Mouse (Mus musculus): ENCODE results near the gene Slc22a23. TPM values are rescaled to one million over a fixed set of nuclear protein-coding genes. Genes with fewer than 3 reads are reported as not detected.

Slc22a23 gene
- polyA plus RNA-seq, 1 experiment from 2014 or later, result 11.6 TPM

DNA sequence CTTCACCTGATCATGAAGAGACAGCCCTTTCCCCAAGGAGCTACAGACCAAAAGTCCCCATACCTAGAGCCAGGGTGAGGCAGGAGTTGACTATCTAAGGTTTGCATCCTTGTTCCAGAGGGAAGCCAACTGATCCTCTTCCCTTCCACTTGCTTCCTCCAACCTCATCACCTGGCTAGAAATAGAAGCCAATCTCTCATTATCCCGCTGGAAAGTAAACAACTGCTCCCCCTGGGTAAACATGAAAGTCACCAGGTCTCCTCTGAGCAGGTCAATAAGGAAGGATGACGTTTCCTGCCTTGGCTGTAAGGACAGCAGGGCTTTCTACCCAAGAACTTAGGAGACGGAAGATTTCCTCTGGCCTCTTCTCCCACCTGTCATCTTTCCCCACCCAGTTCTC is 98.2 kb downstream of the Slc22a23 start:
- WGBS, result 62% methylated on average over 3 of the region's 3 CpGs
- DNase-seq (ENCODE audit: low spot score), result no peak
- Histone ChIP-seq H3K27ac (ENCODE audit: low read depth, low read length) (no peak overlapping the region), H3K36me3 (ENCODE audit: control insufficient read depth, insufficient read depth, low read length) (no peaks in the 10 kb centered on the region), H3K4me2 (no peak overlapping the region), H3K4me3 (ENCODE audit: low read depth, low read length) (no peak overlapping the region), H3K4me1 (replicated peaks; ENCODE audit: control insufficient read depth, insufficient read depth, low read length) (peaks cover 13% of the 10 kb centered on the region), H3K9ac (ENCODE audit: low read depth, low read length) (no peak overlapping the region), H3K27me3 (replicated peaks; ENCODE audit: control insufficient read depth, insufficient read depth, low read length) (no peaks in the 10 kb centered on the region), H3K9me3 (ENCODE audit: control insufficient read depth, low read length) (no peaks in the 10 kb centered on the region)
- ATAC-seq (replicated peaks; ENCODE audit: low FRiP score), result no peak

DNA sequence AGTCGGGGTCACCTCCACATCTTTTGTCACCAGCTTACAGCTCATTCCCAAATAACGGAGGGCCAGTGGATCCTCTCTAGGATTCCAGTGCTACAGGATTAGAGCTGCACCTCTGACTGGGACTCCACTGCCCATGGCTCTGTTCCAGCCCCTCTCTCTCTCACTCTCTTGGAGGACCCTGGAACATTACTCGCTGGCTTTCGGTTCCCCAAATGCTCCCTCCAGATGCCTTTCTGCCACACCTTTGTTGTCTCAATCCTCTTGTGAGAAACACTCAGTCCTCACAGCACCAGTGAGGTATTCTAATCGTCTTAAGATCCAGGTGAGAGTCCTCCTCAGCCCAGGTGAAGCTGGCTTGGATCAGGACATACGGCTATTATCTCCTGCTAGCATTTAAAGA is 99.8 kb downstream of the Slc22a23 start:
- no peaks in the 10 kb centered on the region for H3K36me3 ChIP-seq (ENCODE audit: control insufficient read depth, insufficient read depth, low read length)

DNA sequence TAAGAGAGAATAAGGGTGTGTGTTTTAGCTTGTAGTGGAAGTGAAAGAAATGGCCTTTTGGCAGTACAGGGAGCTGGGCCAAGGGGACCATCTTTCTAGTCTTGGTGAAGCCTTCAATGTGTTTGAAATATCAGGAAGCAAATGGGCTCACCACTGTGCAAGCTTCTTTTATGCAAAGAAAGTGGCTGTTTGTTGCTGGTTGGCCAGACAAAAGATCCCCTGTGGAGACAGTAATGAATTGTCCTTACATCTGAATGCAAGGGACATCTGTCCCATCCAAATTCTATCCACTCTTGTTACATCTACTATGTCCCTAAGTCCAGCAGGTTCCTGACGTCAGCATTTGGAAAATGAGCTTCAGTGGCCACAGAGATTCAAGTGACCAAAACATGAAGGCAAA is 100.8 kb downstream of the Slc22a23 start:
- Histone ChIP-seq H3K9me3 (ENCODE audit: control insufficient read depth, low read length) (no peaks in the 10 kb centered on the region), H3K4me1 (replicated peaks; ENCODE audit: control insufficient read depth, insufficient read depth, low read length) (peaks cover 15% of the 10 kb centered on the region), H3K27me3 (replicated peaks; ENCODE audit: control insufficient read depth, insufficient read depth, low read length) (no peaks in the 10 kb centered on the region), H3K36me3 (ENCODE audit: control insufficient read depth, insufficient read depth, low read length) (no peaks in the 10 kb centered on the region), H3K4me2 (no peak overlapping the region), H3K9ac (ENCODE audit: low read depth, low read length) (no peak overlapping the region), H3K4me3 (ENCODE audit: low read depth, low read length) (no peak overlapping the region), H3K27ac (ENCODE audit: low read depth, low read length) (no peak overlapping the region)
- WGBS, result 84% methylated on average over 1 of the region's 1 CpGs
- ATAC-seq (replicated peaks; ENCODE audit: low FRiP score), result no peak
- no peak for DNase-seq (ENCODE audit: low spot score)

More for the DNA sequence above, 99.8 kb downstream of the Slc22a23 start:
- Histone ChIP-seq H3K9ac (ENCODE audit: low read depth, low read length) (no peak overlapping the region), H3K4me2 (no peak overlapping the region), H3K4me1 (replicated peaks; ENCODE audit: control insufficient read depth, insufficient read depth, low read length) (peaks cover 15% of the 10 kb centered on the region), H3K27me3 (replicated peaks; ENCODE audit: control insufficient read depth, insufficient read depth, low read length) (no peaks in the 10 kb centered on the region), H3K27ac (ENCODE audit: low read depth, low read length) (no peak overlapping the region), H3K9me3 (ENCODE audit: control insufficient read depth, low read length) (no peaks in the 10 kb centered on the region), H3K4me3 (ENCODE audit: low read depth, low read length) (no peak overlapping the region)
- DNase-seq (ENCODE audit: low spot score), result no peak
- WGBS, result 87% methylated on average over 6 of the region's 6 CpGs
- no peak for ATAC-seq (replicated peaks; ENCODE audit: low FRiP score)

DNA sequence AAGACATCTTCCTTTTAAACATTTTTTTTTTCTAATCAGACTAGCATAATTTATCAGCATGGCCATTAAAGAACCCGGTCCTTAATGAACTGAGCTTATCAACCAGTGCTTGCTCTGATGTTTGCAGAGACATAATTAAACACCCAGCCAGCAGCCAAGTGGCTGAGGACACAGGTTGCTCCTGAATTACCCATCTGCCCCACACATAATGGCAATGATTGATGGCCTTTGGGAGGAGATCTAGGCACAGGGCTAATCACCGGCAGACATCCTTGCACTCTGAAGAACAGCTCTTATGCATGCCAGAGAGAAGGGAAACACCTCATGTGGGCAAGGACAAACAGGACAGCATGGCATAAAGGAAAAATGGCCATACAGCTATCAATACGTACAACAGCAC is 102.8 kb downstream of the Slc22a23 start:
- H3K27me3 ChIP-seq (replicated peaks; ENCODE audit: control insufficient read depth, insufficient read depth, low read length), result no peaks in the 10 kb centered on the region
- peaks cover 21% of the 10 kb centered on the region for H3K4me1 ChIP-seq (replicated peaks; ENCODE audit: control insufficient read depth, insufficient read depth, low read length)
- ATAC-seq (replicated peaks; ENCODE audit: low FRiP score) (no peak), DNase-seq (ENCODE audit: low spot score) (no peak)
- no peaks in the 10 kb centered on the region for H3K9me3 ChIP-seq (ENCODE audit: control insufficient read depth, low read length)
- H3K9ac ChIP-seq (ENCODE audit: low read depth, low read length), result no peak overlapping the region
- WGBS, result 54% methylated on average over 3 of the region's 3 CpGs
- H3K4me3 ChIP-seq (ENCODE audit: low read depth, low read length), result no peak overlapping the region
- H3K27ac ChIP-seq (ENCODE audit: low read depth, low read length), result no peak overlapping the region
- no peak overlapping the region for H3K4me2 ChIP-seq
- no peaks in the 10 kb centered on the region for H3K36me3 ChIP-seq (ENCODE audit: control insufficient read depth, insufficient read depth, low read length)

DNA sequence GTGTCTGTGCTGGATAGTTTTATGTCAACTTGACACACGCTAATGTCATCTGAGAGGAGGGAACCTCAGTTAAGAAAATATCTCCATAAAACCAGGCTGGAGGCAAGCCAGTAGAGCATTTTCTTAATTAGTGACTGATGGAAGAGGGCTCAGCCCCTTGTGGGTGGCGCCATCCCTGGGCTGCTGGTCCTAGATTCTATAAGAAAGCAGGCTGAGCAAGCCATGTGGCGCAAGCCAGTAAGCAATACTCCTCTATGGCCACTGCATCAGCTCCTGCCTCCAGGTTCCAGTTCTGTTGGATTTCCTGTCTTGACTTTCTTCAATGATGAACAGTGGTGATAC is 104.9 kb downstream of the Slc22a23 start:
- no peak overlapping the region for H3K4me3 ChIP-seq (ENCODE audit: low read depth, low read length)
- no peak overlapping the region for H3K9ac ChIP-seq (ENCODE audit: low read depth, low read length)
- no peak overlapping the region for H3K27ac ChIP-seq (ENCODE audit: low read depth, low read length)
- no peaks in the 10 kb centered on the region for H3K36me3 ChIP-seq (ENCODE audit: control insufficient read depth, insufficient read depth, low read length)
- H3K4me2 ChIP-seq, result no peak overlapping the region
- no peak; the same call in 1 of the 2 replicates for ATAC-seq (replicated peaks; ENCODE audit: low FRiP score)
- 77% methylated on average over 3 of the region's 3 CpGs for WGBS
- DNase-seq (ENCODE audit: low spot score), result no peak
- peaks cover 18% of the 10 kb centered on the region for H3K4me1 ChIP-seq (replicated peaks; ENCODE audit: control insufficient read depth, insufficient read depth, low read length)
- H3K9me3 ChIP-seq (ENCODE audit: control insufficient read depth, low read length), result no peaks in the 10 kb centered on the region
- no peaks in the 10 kb centered on the region for H3K27me3 ChIP-seq (replicated peaks; ENCODE audit: control insufficient read depth, insufficient read depth, low read length)

DNA sequence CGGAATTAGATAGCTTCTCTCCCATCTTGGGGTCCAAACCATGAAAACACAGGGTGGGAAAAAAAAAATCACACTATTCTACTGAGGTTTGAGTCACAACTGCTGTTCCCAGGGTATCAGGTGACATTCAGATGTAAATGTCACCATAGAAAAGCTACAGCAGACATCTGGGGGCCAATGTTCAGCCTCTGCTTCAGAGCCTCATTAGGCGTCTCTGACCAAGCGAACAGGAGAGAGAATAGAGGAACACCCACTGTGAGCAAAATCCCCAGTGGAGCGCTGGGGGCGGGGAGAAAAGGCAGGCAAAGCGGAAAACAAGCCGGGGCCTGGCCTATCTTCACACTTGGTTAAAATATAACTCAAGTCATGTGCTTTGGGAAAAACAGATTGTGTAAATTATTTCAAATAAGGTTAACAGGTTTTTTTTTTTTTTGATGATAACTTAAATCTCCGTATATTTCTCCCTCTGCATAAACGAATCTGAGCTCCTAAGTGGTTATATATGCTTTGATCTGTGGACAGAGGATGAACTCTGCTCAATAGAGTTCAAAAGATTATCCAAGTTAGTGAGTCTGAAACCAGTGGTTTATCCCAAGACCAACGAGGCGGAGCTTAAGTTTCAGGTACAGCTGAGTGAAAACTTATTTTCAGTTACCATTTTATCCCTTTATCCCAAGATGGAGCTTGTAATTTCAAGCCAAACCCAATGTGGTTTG is 105.5 kb downstream of the Slc22a23 start:
- DNase-seq (ENCODE audit: low spot score), result no peak

DNA sequence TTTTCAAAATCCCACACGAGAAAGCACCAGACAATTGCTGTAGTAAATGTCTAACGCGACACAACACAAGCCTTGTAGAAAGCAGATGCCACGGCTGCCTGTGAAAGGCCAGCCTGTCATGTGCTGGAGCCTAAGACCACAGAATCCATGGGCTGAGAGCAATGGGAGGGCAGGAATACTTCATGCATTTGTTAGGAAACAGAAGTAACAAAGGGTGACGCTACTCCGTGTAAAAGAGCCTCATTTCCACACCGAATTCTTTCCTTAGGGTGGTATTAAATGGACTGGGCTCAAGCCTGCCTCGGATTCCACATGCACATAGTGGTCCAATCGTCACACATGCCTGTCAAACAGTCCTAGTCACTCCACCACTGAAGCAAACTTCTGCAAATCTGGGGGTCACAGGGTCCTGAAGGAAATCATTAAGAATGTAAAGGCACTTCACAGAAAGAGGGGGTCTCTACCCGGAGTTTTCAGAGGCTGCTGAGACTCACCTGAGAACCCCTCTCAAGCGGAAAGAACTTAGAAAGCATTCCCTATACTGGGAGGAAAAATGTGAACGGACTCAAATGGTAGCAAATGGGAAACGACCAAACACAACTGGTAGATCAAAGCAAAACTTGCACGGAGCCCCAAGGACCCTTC is 106.2 kb downstream of the Slc22a23 start:
- H3K4me2 ChIP-seq, result no peak overlapping the region
- 42% methylated on average over 14 of the region's 14 CpGs for WGBS
- H3K4me1 ChIP-seq (replicated peaks; ENCODE audit: control insufficient read depth, insufficient read depth, low read length), result peaks cover 18% of the 10 kb centered on the region
- H3K9me3 ChIP-seq (ENCODE audit: control insufficient read depth, low read length), result no peaks in the 10 kb centered on the region
- no peak overlapping the region for H3K27ac ChIP-seq (ENCODE audit: low read depth, low read length)
- no peak overlapping the region for H3K4me3 ChIP-seq (ENCODE audit: low read depth, low read length)
- no peak overlapping the region for H3K9ac ChIP-seq (ENCODE audit: low read depth, low read length)
- DNase-seq (ENCODE audit: low spot score) (no peak), ATAC-seq (replicated peaks; ENCODE audit: low FRiP score) (no peak)
- H3K27me3 ChIP-seq (replicated peaks; ENCODE audit: control insufficient read depth, insufficient read depth, low read length), result no peaks in the 10 kb centered on the region
- H3K36me3 ChIP-seq (ENCODE audit: control insufficient read depth, insufficient read depth, low read length), result no peaks in the 10 kb centered on the region

More for the DNA sequence above, 105.5 kb downstream of the Slc22a23 start:
- 60% methylated on average over 11 of the region's 11 CpGs for WGBS
- Histone ChIP-seq H3K27me3 (replicated peaks; ENCODE audit: control insufficient read depth, insufficient read depth, low read length) (no peaks in the 10 kb centered on the region), H3K36me3 (ENCODE audit: control insufficient read depth, insufficient read depth, low read length) (no peaks in the 10 kb centered on the region), H3K4me3 (ENCODE audit: low read depth, low read length) (no peak overlapping the region), H3K9me3 (ENCODE audit: control insufficient read depth, low read length) (no peaks in the 10 kb centered on the region), H3K27ac (ENCODE audit: low read depth, low read length) (no peak overlapping the region), H3K4me2 (0 out of 2 replicates have a peak overlapping the region, but pooled peaks have one; percentile 2), H3K4me1 (replicated peaks; ENCODE audit: control insufficient read depth, insufficient read depth, low read length) (peaks cover 18% of the 10 kb centered on the region), H3K9ac (ENCODE audit: low read depth, low read length) (no peak overlapping the region)
- ATAC-seq (replicated peaks; ENCODE audit: low FRiP score), result no peak

DNA sequence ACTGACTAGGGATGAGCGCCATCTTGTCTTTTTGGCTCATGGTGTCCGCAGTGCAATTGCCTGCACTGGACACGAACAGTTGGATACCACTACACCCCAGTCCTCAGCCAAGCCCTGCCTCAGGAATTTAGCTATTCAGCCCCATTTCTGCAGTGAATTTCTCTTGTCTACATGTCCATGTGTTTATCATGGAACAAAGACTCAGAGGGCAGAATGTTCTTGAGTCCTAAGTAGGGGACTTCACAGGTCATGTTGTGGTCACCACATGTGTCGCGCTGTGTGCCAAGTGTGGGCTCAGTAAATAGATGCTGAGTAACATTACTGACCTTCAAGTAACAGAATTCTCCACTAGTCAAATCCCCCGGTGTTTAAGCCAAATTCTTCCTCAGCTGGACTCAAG is 109.9 kb downstream of the Slc22a23 start:
- Histone ChIP-seq H3K4me3 (ENCODE audit: low read depth, low read length) (no peak overlapping the region), H3K36me3 (ENCODE audit: control insufficient read depth, insufficient read depth, low read length) (no peaks in the 10 kb centered on the region), H3K27ac (ENCODE audit: low read depth, low read length) (no peak overlapping the region), H3K4me1 (replicated peaks; ENCODE audit: control insufficient read depth, insufficient read depth, low read length) (peaks cover 11% of the 10 kb centered on the region), H3K9ac (ENCODE audit: low read depth, low read length) (no peak overlapping the region), H3K9me3 (ENCODE audit: control insufficient read depth, low read length) (no peaks in the 10 kb centered on the region), H3K27me3 (replicated peaks; ENCODE audit: control insufficient read depth, insufficient read depth, low read length) (no peaks in the 10 kb centered on the region), H3K4me2 (no peak overlapping the region)
- ATAC-seq (replicated peaks; ENCODE audit: low FRiP score) (no peak), DNase-seq (ENCODE audit: low spot score) (no peak)
- 97% methylated on average over 6 of the region's 6 CpGs for WGBS

DNA sequence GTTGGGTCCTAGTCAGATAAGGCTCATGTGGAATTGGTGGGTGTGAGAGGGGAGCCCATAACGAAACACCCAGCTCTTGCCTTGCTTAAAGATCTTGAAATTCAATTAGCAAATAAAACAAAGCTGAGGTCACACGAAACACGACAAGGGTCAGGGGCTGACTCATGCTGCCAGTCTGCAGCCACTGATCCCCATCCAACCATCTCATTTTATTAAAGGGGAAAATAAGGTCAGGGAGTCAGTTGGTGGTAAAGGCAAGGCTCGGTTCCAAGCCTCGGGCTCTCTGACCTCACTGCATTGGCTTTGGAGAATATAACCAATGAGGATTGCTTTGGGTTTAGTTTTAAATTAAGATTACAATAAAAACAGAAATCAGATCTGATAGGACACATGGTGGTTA is 110.5 kb downstream of the Slc22a23 start:
- H3K27ac ChIP-seq (ENCODE audit: low read depth, low read length), result no peak overlapping the region
- ATAC-seq (replicated peaks; ENCODE audit: low FRiP score) (no peak), DNase-seq (ENCODE audit: low spot score) (no peak)
- H3K4me1 ChIP-seq (replicated peaks; ENCODE audit: control insufficient read depth, insufficient read depth, low read length), result peaks cover 12% of the 10 kb centered on the region
- H3K9ac ChIP-seq (ENCODE audit: low read depth, low read length), result no peak overlapping the region
- H3K4me3 ChIP-seq (ENCODE audit: low read depth, low read length), result no peak overlapping the region
- no peaks in the 10 kb centered on the region for H3K27me3 ChIP-seq (replicated peaks; ENCODE audit: control insufficient read depth, insufficient read depth, low read length)
- H3K4me2 ChIP-seq, result no peak overlapping the region
- 76% methylated on average over 5 of the region's 5 CpGs for WGBS
- H3K9me3 ChIP-seq (ENCODE audit: control insufficient read depth, low read length), result no peaks in the 10 kb centered on the region
- no peaks in the 10 kb centered on the region for H3K36me3 ChIP-seq (ENCODE audit: control insufficient read depth, insufficient read depth, low read length)
